Mouse (Mus musculus) lung, postnatal 0 days (tissue): ENCODE measurements around the gene Apobr.

Experiments
- CTCF ChIP-seq: IDR thresholded peaks from 2 replicates; pipeline ENCODE4 v1.5.1; 2016; ENCODE audit warnings: antibody characterized with exemption, mild to moderate bottlenecking
- EP300 ChIP-seq: IDR thresholded peaks from 2 replicates; pipeline ENCODE4 v1.6.1; 2016; ENCODE audit warnings: antibody characterized with exemption, mild to moderate bottlenecking, control low read depth

DNA sequence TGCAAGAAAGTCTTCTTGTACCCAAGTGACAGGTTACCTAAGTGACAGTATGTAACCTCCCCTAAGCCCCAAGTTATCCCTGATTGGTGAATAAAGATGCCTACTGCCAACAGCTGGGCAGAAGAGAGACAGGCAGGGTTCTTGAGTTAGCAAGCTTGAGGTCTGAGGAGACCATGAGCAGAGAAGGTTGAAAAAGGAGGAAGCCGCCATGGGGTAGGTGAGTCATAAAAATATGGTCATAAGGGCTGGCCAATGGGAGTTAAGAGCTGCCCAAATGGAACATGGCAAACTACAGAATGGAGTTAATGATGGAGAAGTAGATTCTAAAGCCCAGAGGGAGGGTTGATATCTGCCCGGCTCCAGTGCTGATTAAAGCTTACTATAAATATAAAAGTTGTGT, 39.1 kb upstream of the Apobr start:
- TF ChIP-seq CTCF, result no peak
- no peak for TF ChIP-seq EP300
